8 mouse cellular contexts compared by ENCODE assay signal in genomic region chr2:103372541-103372940, GRCm38 (mm10).
"Had no signal": no experiment of that assay in that cellular context is flagged by ENCODE, and none has a peak within 500 bp of the region (broad histone marks: within the 10 kb centered on the region; RNA-seq: fewer than 3 reads in every experiment).

No protein-coding gene starts in this region.

- DNase-seq: kidney, adult 8-10 months; kidney, postnatal 36 days; layer of hippocampus, postnatal 36 days; lung, embryonic 14.5 days; lung, postnatal 10 days; lung, postnatal 4 days; right cerebral cortex, adult 18-20 months; thymus, postnatal 4 days had no signal
